Mouse (Mus musculus) bone marrow macrophage, adult 2 months (primary cell): ENCODE data around the gene Sesn3.
"Not testable (repeated sequence)": the region's sequence is repeated elsewhere in the genome, so short reads cannot be mapped to it uniquely, and the experiment has no call there.

Experiments
- CTCF ChIP-seq: IDR thresholded peaks from 2 replicates; pipeline ENCODE4 v1.5.1; 2012; ENCODE audit warnings: low read depth, mild to moderate bottlenecking, low read length, moderate library complexity
- POLR2A ChIP-seq: IDR thresholded peaks from 2 replicates; pipeline ENCODE4 v1.6.1; 2012; ENCODE audit warnings: mild to moderate bottlenecking, low read depth, low read length, borderline replicate concordance

DNA sequence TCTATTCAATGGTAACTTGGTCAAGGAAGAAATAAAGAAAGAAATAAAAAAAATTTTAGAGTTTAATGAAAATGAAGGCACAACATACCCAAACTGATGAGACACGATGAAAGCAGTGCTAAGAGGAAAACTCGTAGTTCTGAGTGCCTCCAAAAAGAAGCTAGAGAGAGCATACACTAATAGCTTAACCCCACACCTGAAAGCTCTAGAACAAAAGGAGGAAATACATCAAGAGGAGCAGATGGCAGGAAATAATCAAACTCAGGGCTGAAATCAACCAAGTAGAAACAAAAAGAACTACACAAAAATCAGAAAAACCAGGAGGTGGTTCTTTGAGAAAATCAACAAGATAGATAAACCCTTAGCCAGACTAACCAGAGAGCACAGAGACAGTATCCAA, 47.8 kb upstream of the Sesn3 start:
- not testable (repeated sequence) for TF ChIP-seq CTCF, POLR2A
